Mouse (Mus musculus) erythroblast, embryonic 14.5 days (primary cell): Measurements from ENCODE around the gene Tent2.

Experiments
- GATA1 ChIP-seq: IDR thresholded peaks from 2 replicates; pipeline ENCODE4 v1.6.1; 2012; ENCODE audit warnings: low read length, inconsistent platforms, mixed read lengths
- TAL1 ChIP-seq: IDR thresholded peaks from 3 replicates; pipeline ENCODE4 v1.6.1; 2012; ENCODE audit warnings: low read length, inconsistent platforms, mixed read lengths

GRCm38 (mm10) chr13:93191831-93192645, at the start of gene Tent2:
- TF ChIP-seq TAL1 (no peak), GATA1 (no peak)
